Mouse (Mus musculus) liver, embryonic 14.5 days (tissue): ENCODE results near the gene Qrich1.

Experiments
- CTCF ChIP-seq: IDR thresholded peaks from 2 replicates; pipeline ENCODE4 v1.5.1; 2016; ENCODE audit warnings: antibody characterized with exemption, low read depth, control low read depth
- EP300 ChIP-seq: IDR thresholded peaks from 2 replicates; pipeline ENCODE4 v1.6.1; 2016; ENCODE audit warnings: antibody characterized with exemption, low read depth

- TF ChIP-seq CTCF (no peak), EP300 (no peak)
These were observed 37.9 kb upstream of the Qrich1 start for GRCm38 (mm10) chr9:108478638-108479156.
